Mouse (Mus musculus): Measurements from ENCODE around the gene Adh5.
A peak's percentile ranks its signal among the peaks of the same experiment; 100 is the strongest.

GRCm38 (mm10) chr3:138489327-138490033, 46.6 kb downstream of the Adh5 start, which contains the start of gene Metap1:
- TF ChIP-seq POLR2A (IDR thresholded peaks at IDR 0.05; ENCODE audit: borderline replicate concordance, control insufficient read depth, low read depth, low read length) (peak; percentile 90; the same call in 1 of the 2 replicates), CTCF (IDR thresholded peaks at IDR 0.05; ENCODE audit: control insufficient read depth, insufficient read depth, low read length) (no peak)
